Mouse (Mus musculus) embryo, embryonic 10.5 days (tissue): ENCODE measurements around the gene Fam131b.
A peak's percentile ranks its signal among the peaks of the same experiment; 100 is the strongest.

Experiments used
- DNase-seq: peaks from one replicate; pipeline ENCODE4 v3.0.0-alpha.2; 2015; ENCODE audit warnings: low spot score

Gene Fam131b

DNA sequence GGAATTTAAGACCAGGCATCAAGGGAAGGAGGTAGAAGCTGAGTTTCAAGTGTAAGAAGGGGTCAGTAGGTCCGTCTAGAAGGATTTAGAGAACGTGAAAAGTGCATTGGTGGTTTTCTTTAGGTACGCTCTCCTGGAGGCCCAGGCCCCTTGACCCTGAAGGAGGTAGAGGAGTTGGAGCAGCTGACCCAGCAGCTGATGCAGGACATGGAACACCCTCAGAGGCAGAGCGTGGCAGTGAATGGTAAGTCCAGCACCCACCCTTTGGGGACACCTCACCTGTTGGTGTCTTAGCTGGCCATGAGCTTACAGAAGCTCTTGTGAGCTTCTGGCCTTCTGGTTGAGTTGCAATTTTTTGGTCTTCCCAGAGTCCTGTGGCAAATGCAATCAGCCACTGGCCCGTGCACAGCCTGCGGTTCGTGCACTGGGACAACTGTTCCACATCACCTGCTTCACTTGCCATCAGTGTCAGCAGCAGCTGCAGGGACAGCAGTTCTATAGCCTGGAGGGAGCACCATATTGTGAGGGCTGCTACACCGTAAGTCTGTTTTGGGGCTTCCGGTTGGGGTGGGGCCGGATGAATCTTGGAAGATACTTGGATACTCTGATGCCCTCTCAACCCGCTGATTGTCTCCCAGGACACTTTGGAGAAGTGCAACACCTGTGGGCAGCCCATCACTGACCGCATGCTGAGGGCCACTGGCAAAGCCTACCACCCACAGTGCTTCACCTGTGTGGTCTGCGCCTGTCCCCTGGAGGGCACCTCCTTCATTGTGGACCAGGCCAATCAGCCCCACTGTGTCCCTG, 31.6 kb upstream of the Fam131b start:
- DNase-seq: no peak

- DNase-seq: no peak
Observed at GRCm38 (mm10) chr6:42355366-42355765, 30.9 kb upstream of the Fam131b start.

DNA sequence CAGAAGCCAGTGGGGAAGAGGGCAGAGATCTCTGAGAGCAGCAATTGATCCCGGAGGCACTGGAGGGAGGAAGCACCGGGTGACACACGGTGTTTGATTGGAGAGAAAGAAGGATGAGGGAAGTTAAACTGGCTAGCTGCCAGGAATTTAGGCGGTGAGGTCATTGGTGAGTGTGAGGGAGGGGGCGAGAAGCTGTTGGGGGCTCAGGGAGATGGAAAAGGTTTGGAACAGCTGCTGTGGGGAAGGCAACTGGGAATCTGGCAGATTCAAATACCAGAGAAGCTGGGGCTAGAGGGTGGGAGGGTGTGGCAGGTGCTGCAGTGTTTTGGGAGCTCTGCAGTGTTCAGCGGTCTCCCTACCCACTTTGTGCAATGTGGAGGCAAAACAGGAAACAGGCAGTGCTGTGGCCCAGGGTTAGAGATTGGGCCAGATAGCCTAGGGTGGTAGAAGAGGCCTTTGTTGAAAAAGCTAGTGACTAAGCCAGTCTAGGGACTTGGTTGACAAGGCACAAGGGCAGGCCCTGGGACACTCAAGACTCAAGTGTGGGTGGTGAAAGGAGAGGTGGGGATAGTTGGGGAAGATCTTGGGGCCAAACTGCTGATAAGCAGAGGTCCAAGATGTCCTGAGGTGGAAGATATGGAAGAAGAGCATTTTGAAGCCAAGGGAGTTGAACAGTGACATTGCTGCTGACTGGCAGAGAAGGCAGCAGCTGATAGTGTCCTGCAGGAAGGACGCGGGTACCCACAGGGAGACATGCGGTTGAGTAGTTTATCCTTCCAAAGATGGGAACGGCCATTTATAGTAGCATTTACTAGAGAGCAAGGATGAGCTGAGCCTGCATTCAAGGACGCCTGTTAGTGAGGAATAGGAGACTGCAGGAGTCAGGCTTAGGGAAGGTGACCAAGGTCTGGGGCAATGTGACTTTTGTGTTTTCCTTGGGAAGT, 29.9 kb upstream of the Fam131b start:
- DNase-seq: no peak

- DNase-seq: no peak
Observed at GRCm38 (mm10) chr6:42353180-42353579, 28.7 kb upstream of the Fam131b start.

DNA sequence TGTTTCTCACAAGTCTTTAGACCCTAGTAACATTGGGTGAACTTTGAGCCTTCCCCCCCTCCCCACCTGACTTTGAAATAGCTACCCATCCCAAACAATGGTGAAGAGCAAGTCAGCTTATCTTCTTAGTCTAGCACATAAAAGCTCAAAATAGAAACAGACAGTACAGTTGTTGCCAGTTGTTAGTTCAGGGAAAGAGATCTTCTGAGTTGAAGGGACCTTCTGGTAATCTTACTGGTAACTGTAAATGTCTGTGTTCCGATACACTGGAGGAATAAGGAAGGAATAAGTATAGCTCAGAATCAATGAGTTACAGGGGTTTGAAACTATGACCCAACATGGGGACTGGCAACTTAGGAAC, 28.0 kb upstream of the Fam131b start:
- no peak for DNase-seq

GRCm38 (mm10) chr6:42351776-42352485, 27.5 kb upstream of the Fam131b start:
- DNase-seq: no peak

DNA sequence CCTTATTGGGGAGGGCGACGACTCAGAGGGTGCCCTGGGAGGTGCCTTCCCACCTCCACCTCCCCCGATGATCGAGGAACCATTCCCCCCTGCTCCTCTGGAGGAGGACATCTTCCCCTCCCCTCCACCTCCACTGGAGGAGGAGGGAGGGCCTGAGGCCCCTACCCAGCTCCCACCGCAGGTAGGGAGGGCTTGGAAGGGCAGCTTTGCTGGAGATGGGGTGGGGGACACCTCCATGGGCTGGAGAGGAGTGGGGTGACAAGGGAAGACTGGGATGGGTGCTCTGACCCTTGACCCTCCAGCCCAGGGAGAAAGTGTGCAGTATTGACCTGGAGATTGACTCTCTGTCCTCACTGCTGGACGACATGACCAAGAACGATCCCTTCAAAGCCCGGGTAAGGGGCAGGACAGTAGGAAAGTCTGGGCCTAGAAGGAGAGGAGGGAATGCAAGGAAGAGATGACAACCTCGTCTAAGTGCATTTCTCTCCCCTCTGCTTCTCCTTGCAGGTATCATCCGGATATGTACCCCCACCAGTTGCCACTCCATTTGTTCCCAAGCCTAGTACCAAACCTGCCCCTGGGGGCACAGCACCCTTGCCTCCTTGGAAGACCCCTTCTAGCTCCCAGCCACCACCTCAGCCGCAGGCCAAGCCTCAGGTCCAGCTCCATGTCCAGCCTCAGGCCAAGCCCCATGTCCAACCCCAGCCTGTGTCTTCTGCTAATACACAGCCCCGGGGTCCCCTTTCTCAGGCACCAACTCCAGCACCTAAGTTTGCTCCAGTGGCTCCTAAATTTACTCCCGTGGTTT, 26.7 kb upstream of the Fam131b start:
- no peak for DNase-seq

DNA sequence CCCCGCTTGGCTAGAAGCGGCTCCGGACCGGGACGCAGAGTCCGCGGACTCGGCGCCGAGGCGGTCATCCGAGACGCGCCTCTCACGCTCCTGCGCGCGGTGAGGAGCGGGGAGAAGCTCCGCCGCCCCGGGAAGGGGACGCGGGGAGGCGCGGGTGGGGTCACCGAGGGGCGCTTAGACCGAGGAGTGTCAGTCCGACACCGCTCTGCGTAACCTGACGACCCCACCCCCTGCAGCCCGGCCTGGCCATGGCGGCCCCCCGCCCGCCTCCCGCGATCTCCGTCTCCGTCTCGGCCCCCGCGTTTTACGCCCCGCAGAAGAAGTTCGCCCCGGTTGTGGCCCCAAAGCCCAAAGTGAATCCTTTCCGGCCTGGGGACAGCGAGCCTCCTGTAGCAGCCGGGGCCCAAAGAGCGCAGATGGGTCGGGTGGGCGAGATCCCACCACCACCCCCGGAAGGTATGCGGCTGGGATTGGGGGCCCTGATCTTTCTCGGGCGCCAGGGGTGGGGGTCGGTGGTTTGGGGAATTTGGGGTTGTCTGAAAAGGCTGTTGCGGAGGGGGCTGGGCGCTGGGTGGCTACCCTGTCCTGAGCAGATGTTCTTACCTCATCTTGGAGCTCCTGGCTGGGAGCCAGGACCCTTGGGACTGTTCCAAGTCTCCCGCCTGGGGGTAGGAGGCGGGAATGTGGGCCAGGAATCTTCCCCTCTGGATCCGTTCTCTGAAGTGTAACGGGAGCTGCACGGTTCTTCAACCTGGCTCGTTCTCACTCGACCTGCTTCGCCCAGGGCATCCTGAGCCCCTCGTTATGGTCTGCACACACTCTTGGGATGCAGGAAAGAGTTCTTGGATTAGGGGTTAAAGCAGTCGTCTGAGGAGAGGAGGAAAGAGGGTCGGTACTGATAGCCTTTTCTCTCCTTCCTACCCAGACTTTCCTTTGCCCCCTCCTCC, 25.9 kb upstream of the Fam131b start:
- peak; percentile 66 for DNase-seq

DNA sequence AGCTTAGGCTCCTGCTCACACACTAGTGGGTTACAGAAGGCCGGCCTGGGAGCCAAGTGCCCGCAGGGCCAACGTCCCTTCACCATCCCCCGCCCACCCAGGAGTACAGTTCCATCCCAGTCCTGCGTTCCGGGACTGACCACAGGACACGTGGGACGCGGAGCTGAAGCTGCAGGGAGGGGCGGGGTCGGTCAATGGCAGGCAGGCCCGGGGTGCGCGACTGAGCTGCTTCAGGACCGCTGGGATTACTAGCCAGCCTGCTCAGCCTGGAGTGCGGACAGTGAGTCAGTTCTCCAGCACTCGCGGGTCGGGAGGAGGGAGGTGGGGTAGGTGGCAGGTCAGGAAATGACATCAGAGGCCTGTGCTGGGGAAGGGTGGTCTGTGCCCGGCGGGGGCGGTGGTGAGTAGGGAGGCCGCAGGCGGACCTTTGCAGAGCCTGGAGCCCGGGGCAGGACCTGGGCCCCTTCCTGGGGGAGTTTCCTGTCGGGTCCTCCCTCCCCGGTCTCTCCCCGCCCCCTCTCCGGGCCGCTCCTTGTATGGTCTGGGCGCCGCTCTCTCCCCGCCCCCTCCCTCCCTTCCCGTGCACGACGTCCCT, 25.1 kb upstream of the Fam131b start, which contains the start of gene Zyx:
TSS of gene Zyx (plus strand) at position 205 of the 595 bp plus-strand sequence.
- DNase-seq: peak; percentile 94

GRCm38 (mm10) chr6:42349006-42349425, 24.6 kb upstream of the Fam131b start:
- peak; percentile 82 for DNase-seq

GRCm38 (mm10) chr6:42348281-42349005, 24.0 kb upstream of the Fam131b start:
- no peak for DNase-seq

DNA sequence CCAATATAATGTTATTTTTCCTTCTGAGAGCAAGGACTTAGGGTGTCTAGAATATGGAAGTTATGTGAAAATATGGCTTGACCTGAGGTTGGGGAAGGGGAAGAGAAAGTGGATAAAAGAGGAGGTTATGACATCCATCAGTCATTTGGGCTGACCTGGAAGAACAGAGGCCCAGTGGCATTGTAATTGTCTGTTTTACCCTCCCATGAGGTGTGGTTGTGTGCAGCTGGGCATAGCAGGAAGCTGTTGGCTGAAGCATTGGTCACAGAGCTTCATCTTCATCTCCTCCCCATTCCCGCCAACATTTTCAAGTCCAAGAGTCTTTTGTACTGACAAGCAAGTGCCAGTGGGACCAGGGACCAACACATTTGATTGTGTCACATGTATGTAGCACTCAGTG, 19.8 kb upstream of the Fam131b start:
- DNase-seq: no peak

- DNase-seq: no peak
Observed at GRCm38 (mm10) chr6:42343361-42344120, 19.1 kb upstream of the Fam131b start.

DNA sequence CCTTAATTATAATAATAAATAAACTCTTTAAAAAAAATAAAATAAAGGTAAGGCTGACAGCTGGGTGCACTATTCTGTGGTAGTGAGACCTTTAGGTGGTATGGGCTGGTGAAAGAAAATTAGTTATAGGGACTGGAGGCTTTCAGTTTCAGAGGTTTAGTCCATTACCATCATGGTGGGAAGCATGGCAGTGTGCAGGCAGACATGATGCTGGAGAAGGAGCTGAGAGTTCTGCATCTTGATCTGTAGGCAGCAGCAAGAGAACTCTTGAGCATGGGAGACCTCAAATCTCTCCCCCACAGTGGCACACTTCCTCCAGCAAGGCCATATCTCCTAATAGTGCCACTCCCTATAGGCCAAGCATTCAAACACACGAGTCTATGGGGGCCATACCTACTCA, 17.7 kb upstream of the Fam131b start:
- DNase-seq: no peak

- DNase-seq: no peak
Observed at GRCm38 (mm10) chr6:42339981-42340380, 15.5 kb upstream of the Fam131b start.

GRCm38 (mm10) chr6:42339189-42339588, 14.7 kb upstream of the Fam131b start:
- no peak for DNase-seq

GRCm38 (mm10) chr6:42330946-42331345, 6.5 kb upstream of the Fam131b start:
- no peak for DNase-seq

DNA sequence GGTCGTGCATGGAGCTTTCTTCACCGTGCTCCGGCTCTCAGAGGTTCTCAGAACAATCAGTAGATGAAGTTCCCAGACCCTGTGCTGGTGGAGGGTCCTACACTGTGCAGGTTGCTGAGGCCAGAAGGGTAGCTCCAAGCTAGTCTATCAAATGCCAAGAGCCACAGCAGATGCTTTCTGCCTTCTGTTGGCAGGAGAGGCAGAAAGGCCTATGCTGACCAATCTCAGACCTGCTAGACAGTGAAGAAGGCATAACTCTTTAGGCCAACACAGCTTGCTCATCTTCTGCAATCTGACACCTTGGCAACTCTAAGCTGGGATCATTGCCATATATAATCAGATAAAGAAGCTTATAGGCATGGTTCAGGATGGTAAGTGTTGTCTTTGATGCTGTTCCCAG, 5.8 kb upstream of the Fam131b start:
- DNase-seq: no peak
